Mouse (Mus musculus) neural tube, embryonic 10.5 days (tissue): ENCODE results near the gene Serpinf2.
A peak's percentile ranks its signal among the peaks of the same experiment; 100 is the strongest.

ENCODE experiments used
- DNase-seq: peaks from one replicate; pipeline ENCODE4 v3.0.0-alpha.2; 2017; ENCODE audit warnings: low spot score; ENCODE audit errors: extremely low spot score

Serpinf2 gene

DNA sequence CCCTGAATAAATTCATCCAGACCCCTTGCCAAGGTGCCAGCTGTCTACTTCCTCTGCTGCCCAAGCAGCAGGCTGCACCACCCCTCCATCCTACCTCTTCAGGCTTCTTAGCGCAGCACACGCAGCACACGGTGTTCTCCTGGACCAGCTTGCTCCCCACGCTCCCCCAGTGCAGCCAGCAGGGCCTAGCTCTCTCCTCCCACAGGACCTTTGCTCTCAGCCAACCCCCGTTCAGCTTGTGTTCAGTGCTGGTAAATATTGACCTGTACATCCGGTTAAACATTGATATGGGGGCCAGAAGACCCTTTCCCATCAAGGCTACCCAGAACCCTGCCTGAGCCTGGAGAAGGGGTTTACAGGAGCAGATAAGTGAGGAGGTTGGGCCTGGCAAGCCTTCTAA lies at the start of gene Serpinf2:
TSS of gene Serpinf2 (minus strand) at position 229 of the 400 bp plus-strand sequence.
- no peak for DNase-seq

GRCm38 (mm10) chr11:75487496-75487895 lies 48.1 kb upstream of the Serpinf2 start:
- no peak for DNase-seq

- peak; percentile 95 for DNase-seq
Measured at GRCm38 (mm10) chr11:75486601-75487285, 47.4 kb upstream of the Serpinf2 start, which contains the start of gene Prpf8. Gene Prpf8 (plus strand): TSS chr11:75486816.

GRCm38 (mm10) chr11:75486192-75486591 lies 46.8 kb upstream of the Serpinf2 start:
- no peak for DNase-seq

DNA sequence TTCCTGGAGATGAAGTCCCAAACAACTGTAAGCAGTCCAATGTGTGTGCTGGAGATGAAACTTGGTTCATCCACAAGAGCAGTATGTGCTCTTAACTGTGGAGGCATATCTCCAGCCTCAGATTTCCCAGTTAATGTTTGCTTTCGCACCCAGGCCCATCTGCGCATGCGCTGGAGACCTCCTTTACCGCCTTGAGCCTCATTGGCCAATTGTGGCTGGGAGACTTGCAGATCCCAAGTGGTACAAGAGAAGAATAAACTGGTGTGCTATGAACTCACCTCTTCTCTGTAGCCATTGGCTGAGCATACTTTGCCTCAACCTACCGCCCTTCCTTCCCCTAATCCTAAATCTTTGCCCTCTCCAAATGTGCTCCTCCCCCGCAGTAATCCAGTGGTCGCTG lies 34.0 kb upstream of the Serpinf2 start:
- no peak for DNase-seq

DNA sequence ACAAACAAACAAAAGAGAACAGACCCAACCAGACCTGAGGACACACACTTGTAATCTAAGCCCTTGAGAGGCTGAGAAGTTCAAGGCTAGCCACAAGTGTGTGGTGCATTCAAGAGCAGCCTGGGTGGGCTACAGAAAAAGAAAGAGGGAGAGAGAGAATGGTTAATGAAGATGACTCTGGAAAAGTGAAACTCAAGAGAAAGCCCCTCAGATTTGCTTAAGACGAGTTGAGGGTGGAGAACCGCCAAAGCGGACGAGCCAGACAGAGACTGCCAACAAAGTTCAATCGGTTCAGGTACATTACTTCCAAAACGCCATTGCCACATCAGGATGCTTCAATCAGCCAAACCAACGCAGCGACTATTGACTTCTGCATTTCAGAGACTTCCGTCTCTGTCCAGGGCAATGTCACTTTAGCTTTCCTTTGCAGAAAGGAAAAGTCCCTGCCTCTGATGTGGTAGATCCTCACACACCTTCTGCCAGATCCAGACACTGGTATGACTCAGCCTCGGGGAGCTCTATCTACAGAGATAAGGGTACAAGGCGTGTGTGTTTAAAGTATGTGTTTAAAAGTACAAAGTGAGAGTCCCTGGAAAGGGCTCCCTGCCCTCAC lies 33.2 kb upstream of the Serpinf2 start:
- no peak for DNase-seq

DNA sequence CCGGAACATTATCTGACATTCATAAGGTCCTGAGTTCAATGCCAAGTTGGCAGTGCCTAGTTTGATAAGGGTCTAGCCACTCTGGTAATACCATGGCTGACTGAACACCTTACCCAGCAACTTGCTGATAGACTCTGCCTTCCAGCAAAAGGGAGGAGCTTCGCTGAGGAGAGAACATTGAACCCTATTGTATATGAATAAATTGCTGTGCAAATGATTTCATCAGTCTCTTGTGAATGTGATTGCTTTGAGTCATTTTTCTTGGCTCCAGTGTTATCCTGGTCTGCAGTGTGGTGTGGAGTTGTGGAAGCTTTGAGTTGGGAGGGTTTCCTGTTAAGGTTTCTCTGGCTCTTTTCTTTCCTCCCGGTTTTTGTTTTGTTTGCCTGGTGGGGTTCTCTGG lies 31.3 kb upstream of the Serpinf2 start:
- DNase-seq, result no peak

DNA sequence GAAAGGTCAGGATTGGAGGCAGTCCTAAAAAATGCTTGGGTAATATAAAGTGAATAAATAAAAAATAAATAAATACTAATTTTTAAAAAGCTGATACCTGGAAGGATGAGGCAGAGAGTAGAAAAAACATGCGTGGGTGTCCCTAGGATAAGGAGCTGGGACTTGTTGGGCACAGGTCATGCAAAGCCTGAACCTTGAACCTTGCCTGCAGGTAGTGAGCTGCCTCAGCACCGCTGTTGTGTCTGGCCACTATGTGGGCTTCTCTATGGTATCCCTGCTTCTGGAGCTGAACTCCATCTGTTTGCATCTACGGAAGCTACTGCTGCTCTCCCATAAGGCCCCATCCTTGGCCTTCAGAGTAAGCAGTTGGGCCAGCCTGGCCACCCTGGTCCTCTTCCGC lies 29.9 kb upstream of the Serpinf2 start:
- no peak for DNase-seq

GRCm38 (mm10) chr11:75468410-75468809 lies 29.0 kb upstream of the Serpinf2 start:
- no peak for DNase-seq

- peak; percentile 64 for DNase-seq
Measured at GRCm38 (mm10) chr11:75467512-75468215, 28.3 kb upstream of the Serpinf2 start.

GRCm38 (mm10) chr11:75466731-75467505 lies 27.5 kb upstream of the Serpinf2 start:
- DNase-seq, result no peak

- DNase-seq, result no peak
Measured at GRCm38 (mm10) chr11:75465051-75465450, 25.7 kb upstream of the Serpinf2 start.

GRCm38 (mm10) chr11:75464417-75464816 lies 25.0 kb upstream of the Serpinf2 start:
- DNase-seq, result no peak

- no peak for DNase-seq
Measured at GRCm38 (mm10) chr11:75463624-75464023, 24.2 kb upstream of the Serpinf2 start.

- DNase-seq, result peak; percentile 80
Measured at GRCm38 (mm10) chr11:75462865-75463336, 23.5 kb upstream of the Serpinf2 start.

DNA sequence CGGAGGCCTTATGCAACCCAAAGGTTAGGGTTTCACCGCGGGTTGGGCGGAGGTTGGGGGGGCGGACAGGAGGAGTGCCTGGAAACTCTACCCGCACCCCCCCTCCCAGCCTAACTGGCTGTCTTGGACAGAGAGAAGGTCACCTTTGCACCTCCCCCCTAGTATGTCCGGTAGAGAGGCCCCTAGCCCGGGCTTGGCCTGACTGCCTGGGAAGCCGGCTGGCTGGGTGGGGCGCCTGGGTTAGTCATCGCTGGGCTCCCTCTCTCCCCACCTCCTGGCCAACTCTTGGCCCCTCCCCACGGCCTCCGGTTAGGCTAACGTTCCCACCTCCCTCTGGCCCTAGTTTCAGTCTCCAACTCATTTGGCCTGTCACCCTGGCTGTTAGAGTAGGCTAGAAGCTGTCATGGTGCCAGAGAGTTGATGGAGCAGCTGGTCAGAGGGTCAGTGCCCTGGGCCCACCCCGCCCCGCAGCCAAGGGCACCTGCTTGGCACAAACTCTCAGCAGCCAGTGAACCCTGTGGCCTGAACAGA lies 22.9 kb upstream of the Serpinf2 start:
- DNase-seq, result peak; percentile 32

GRCm38 (mm10) chr11:75461743-75462252 lies 22.4 kb upstream of the Serpinf2 start:
- DNase-seq, result no peak

- peak; percentile 98 for DNase-seq
Measured at GRCm38 (mm10) chr11:75460844-75461742, 21.7 kb upstream of the Serpinf2 start, which contains the start of gene Tlcd2. Gene Tlcd2 (plus strand): TSS chr11:75461715.

GRCm38 (mm10) chr11:75460103-75460843 lies 20.9 kb upstream of the Serpinf2 start:
- peak; percentile 87 for DNase-seq
